Mouse (Mus musculus) mammary gland, adult 2 months (tissue): ENCODE data around the gene Ppm1g. TPM values are rescaled to one million over a fixed set of nuclear protein-coding genes. Genes with fewer than 3 reads are reported as not detected.

ENCODE experiments used
- polyA plus RNA-seq: library from polyadenylated mRNA; depleted of rRNA; stranded (reverse); fragments of >200 nt; gene quantifications from 2 replicates; pipeline ENCODE4 v1.2.3, GENCODE M21; 2012; ENCODE audit warnings: low replicate concordance; rRNA removed

Gene Ppm1g
- 38.9 and 102 TPM in 2 replicates for polyA plus RNA-seq

GRCm38 (mm10) chr5:31220448-31221303, at the start of gene Ppm1g:
Gene Ppm1g (minus strand): TSS chr5:31220687.

DNA sequence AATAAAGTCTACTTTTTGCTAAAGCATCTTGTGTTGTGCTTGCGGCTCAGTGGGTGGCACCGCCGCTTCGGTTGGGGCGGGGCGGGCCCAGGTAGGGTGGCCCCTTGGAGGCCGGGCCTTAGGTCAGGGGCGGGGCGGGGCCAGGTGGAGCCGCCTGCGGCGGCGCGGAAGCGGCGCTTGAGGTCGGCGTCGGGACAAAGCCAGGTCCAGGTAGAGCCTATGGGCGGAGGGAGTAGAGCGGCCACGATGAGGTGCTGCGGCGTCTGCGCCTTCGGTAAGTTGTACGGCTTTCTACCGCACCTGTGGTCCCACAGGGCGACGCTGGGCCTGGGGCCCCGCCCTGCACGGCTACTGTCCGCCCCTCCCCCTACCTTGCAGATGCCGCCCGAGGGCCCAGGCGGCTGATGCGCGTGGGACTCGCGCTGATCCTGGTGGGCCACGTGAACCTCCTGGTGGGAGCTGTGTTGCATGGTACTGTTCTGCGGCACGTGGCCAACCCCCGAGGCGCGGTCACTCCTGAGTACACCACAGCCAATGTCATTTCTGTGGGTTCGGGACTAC, 31.1 kb upstream of the Ppm1g start, which contains the start of gene Krtcap3:
Krtcap3 (plus strand) TSS at position 151 of the 561 bp plus-strand sequence.

GRCm38 (mm10) chr5:31240637-31241521, 20.4 kb upstream of the Ppm1g start, which contains the start of the genes Nrbp1 and Gm9970:
Gene Nrbp1 (plus strand): TSS chr5:31240864.
Gene Gm9970 (minus strand): TSS chr5:31241232.

GRCm38 (mm10) chr5:31201742-31202590, 18.5 kb downstream of the Ppm1g start, which contains the start of gene Zfp513:
Gene Zfp513 (minus strand): TSS chr5:31202303.

GRCm38 (mm10) chr5:31192939-31193630, 27.4 kb downstream of the Ppm1g start, which contains the start of the genes Snx17 and Eif2b4:
Gene Snx17 (plus strand): TSS chr5:31193227.
Gene Eif2b4 (minus strand): TSS chr5:31193430.

DNA sequence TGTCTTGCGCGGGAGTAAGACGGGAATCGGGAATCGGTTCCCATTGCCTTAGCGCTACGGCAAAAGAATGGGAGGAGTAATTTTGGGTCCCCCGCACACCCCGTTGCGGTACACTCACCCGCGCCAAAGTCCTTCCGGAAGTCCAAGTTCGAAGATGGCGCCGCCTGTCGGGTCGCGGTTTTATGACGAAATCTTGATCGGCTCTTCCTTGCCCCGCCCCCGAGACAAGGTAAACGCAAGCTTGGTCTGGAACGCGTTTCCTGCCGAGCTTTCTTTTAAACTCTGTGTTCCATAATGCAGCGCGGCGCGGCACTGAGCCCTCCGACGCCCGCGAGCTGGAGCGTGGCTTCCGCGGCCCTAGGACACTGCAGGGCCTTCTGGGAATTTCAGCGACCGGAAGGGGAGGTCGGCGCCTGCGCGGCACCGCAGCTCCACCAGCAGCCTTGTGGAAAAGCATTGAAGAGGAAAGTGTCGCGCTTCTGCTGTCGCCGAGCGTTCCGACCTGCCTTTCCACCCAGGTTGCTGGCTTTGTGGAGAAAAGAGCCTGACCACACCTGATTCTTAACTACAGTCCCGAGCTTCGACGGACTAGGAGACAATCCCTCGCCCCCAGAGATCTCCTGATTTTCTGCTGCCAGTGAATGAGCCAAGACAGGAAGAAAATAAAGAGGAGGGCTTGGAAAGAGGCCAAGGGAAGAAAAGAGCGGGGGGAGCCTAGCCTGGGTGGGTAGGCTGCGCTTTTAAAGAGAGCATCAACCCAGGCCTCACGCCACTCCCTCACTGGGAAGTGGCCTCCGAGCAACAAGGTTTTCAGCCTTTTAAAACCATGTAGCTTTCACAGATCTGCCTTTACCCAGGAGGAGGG, 40.5 kb downstream of the Ppm1g start, which contains the start of the genes Gm29609 and Gtf3c2:
Gm29609 (minus strand) TSS at position 146 of the 865 bp plus-strand sequence.
Gtf3c2 (minus strand) TSS at position 379 of the 865 bp plus-strand sequence.

DNA sequence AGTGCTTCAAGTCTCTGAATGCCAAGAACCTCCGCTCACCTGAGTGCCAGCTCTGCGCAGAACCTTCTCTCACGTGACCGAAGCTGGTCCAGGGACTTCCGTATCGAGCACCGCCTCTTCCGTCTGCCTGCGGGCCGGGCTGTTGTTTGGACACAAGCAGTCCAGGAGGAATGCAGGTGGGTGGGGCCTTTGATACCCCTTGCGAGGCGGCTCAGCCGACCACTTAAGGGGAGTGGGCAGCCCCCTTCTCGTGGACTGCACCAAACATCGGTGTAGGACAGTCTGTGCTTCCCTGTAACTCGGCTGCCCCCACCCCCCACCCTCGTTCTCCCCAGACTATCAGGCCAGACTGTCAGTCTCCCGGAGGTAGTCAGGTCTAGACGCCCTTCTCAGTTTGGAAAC, 66.3 kb downstream of the Ppm1g start, which contains the start of gene Mpv17:
Mpv17 (minus strand) TSS at position 100 of the 402 bp plus-strand sequence.

Other genes starting within 250 kb of the Ppm1g start
- gene Atraid, start 172.4 kb downstream of the Ppm1g start, polyA plus RNA-seq = 125 and 213 TPM in 2 replicates
- 94.2 and 109 TPM in 2 replicates for gene Slc5a6, start 171.8 kb downstream of the Ppm1g start, polyA plus RNA-seq
- 38.9 and 72.1 TPM in 2 replicates for gene Cad, start 165.9 kb downstream of the Ppm1g start, polyA plus RNA-seq
- 0.07 TPM in 1 of 2 replicates, not detected in the other for gene Dnajc5g, start 114.4 kb downstream of the Ppm1g start, polyA plus RNA-seq
- 0.13 and 0.33 TPM in 2 replicates for gene Slc30a3, start 112.5 kb downstream of the Ppm1g start, polyA plus RNA-seq
- 0.12 and 58.4 TPM in 2 replicates for gene Trim54, start 104.0 kb downstream of the Ppm1g start, polyA plus RNA-seq
- gene Ucn, start 81.9 kb downstream of the Ppm1g start, polyA plus RNA-seq = not detected in 2 replicates
- gene Mpv17, start 66.4 kb downstream of the Ppm1g start, polyA plus RNA-seq = 108 and 257 TPM in 2 replicates
- gene Gm29609, start 40.8 kb downstream of the Ppm1g start, polyA plus RNA-seq = 1.9 and 2.9 TPM in 2 replicates
- 45.6 and 73.6 TPM in 2 replicates for gene Gtf3c2, start 40.5 kb downstream of the Ppm1g start, polyA plus RNA-seq
- 84.7 and 87.0 TPM in 2 replicates for gene Snx17, start 27.5 kb downstream of the Ppm1g start, polyA plus RNA-seq
- gene Eif2b4, start 27.3 kb downstream of the Ppm1g start, polyA plus RNA-seq = 40.4 and 67.9 TPM in 2 replicates
- 50.0 and 88.9 TPM in 2 replicates for gene Zfp513, start 18.4 kb downstream of the Ppm1g start, polyA plus RNA-seq
- gene Nrbp1, start 20.2 kb upstream of the Ppm1g start, polyA plus RNA-seq = 202 and 225 TPM in 2 replicates
- 0.53 and 1.4 TPM in 2 replicates for gene Gm9970, start 20.5 kb upstream of the Ppm1g start, polyA plus RNA-seq
- 47.3 and 57.7 TPM in 2 replicates for gene Krtcap3, start 31.0 kb upstream of the Ppm1g start, polyA plus RNA-seq
- 29.7 and 31.8 TPM in 2 replicates for gene Ift172, start 70.4 kb upstream of the Ppm1g start, polyA plus RNA-seq
- 15.6 and 18.2 TPM in 2 replicates for gene Fndc4, start 75.4 kb upstream of the Ppm1g start, polyA plus RNA-seq
- 0.36 and 0.84 TPM in 2 replicates for gene Gckr, start 76.8 kb upstream of the Ppm1g start, polyA plus RNA-seq
- gene Zfp512, start 231.7 kb upstream of the Ppm1g start, polyA plus RNA-seq = 6.7 and 12.7 TPM in 2 replicates